Mouse (Mus musculus): ENCODE results near the gene Pmvk.

Pmvk gene

GRCm38 (mm10) chr3:89481488-89481887 is 27.1 kb downstream of the Pmvk start:
- no peak for DNase-seq (ENCODE audit: low read depth)

- DNase-seq (ENCODE audit: low read depth), result no peak
Measured at GRCm38 (mm10) chr3:89482249-89482648, 27.9 kb downstream of the Pmvk start.

- no peak for DNase-seq (ENCODE audit: low read depth)
Measured at GRCm38 (mm10) chr3:89484766-89485524, 30.6 kb downstream of the Pmvk start.

- DNase-seq (ENCODE audit: low read depth), result no peak
Measured at GRCm38 (mm10) chr3:89486111-89486510, 31.8 kb downstream of the Pmvk start.

- DNase-seq (ENCODE audit: low read depth), result no peak
Measured at GRCm38 (mm10) chr3:89486916-89487702, 32.8 kb downstream of the Pmvk start.

GRCm38 (mm10) chr3:89490790-89491189 is 36.4 kb downstream of the Pmvk start:
- no peak for DNase-seq (ENCODE audit: low read depth)

GRCm38 (mm10) chr3:89491559-89491958 is 37.2 kb downstream of the Pmvk start:
- no peak for DNase-seq (ENCODE audit: low read depth)

GRCm38 (mm10) chr3:89492701-89493151 is 38.4 kb downstream of the Pmvk start:
- DNase-seq (ENCODE audit: low read depth), result no peak

- no peak for DNase-seq (ENCODE audit: low read depth)
Measured at GRCm38 (mm10) chr3:89494630-89495029, 40.3 kb downstream of the Pmvk start.

GRCm38 (mm10) chr3:89496366-89496765 is 42.0 kb downstream of the Pmvk start:
- DNase-seq (ENCODE audit: low read depth), result no peak

GRCm38 (mm10) chr3:89499696-89500095 is 45.4 kb downstream of the Pmvk start:
- no peak for DNase-seq (ENCODE audit: low read depth)

GRCm38 (mm10) chr3:89501486-89501885 is 47.1 kb downstream of the Pmvk start:
- DNase-seq (ENCODE audit: low read depth), result no peak

- DNase-seq (ENCODE audit: low read depth), result no peak
Measured at GRCm38 (mm10) chr3:89502551-89502950, 48.2 kb downstream of the Pmvk start.

GRCm38 (mm10) chr3:89508041-89508440 is 53.7 kb downstream of the Pmvk start:
- DNase-seq (ENCODE audit: low read depth), result no peak

- DNase-seq (ENCODE audit: low read depth), result no peak
Measured at GRCm38 (mm10) chr3:89510979-89511378, 56.6 kb downstream of the Pmvk start.

GRCm38 (mm10) chr3:89511400-89511799 is 57.1 kb downstream of the Pmvk start:
- no peak for DNase-seq (ENCODE audit: low read depth)

GRCm38 (mm10) chr3:89512225-89512624 is 57.9 kb downstream of the Pmvk start:
- DNase-seq (ENCODE audit: low read depth), result no peak

GRCm38 (mm10) chr3:89515444-89515843 is 61.1 kb downstream of the Pmvk start:
- DNase-seq (ENCODE audit: low read depth), result no peak

- no peak for DNase-seq (ENCODE audit: low read depth)
Measured at GRCm38 (mm10) chr3:89516321-89516720, 62.0 kb downstream of the Pmvk start.

Data from fibroblast of lung, adult 2 months (primary cell).